Mouse (Mus musculus): Measurements from ENCODE around the gene Gm20828.
"Not testable (repeated sequence)": the region's sequence is repeated elsewhere in the genome, so short reads cannot be mapped to it uniquely, and the experiment has no call there.

The Gm20828 gene

DNA sequence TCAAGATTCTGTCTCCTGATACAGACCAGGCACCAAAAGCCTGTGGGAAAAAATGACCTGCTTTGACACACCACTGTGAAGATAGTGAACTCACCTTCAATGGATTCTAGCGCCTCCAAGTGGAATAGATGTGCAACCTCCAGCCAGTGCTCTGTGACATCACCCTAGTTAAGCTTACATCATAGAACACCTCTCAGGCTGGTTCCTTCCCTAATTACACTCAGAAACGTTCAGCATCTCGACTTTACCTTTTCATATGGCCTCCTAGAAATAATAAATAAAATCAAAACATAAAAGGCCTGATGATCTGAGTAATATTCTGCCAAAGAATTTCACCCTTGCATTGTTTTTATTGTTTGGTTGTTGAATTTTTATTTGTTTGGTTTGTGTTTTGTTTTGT lies at the start of gene Gm20828:
TSS of gene Gm20828 (minus strand) at position 101 of the 400 bp plus-strand sequence.
- DNase-seq: not testable (repeated sequence)

Data from spleen, adult 18-20 months (tissue).